Mouse (Mus musculus) liver, embryonic 12.5 days (tissue): Measurements from ENCODE around the gene Exoc4. TPM values are rescaled to one million over a fixed set of nuclear protein-coding genes. Genes with fewer than 3 reads are reported as not detected.

ENCODE experiments used
- ATAC-seq: fragments of 200-750 bp; cut with Nextera tagmentation; 2 replicates; pipeline ENCODE4 v1.8.0; 2017; ENCODE audit warnings: moderate number of reproducible peaks, mild to moderate bottlenecking, moderate library complexity
- H3K27ac ChIP-seq: fragments of 300-500 bp; sonication (generic); 2 replicates; pipeline ENCODE4 v1.5.1; 2016; ENCODE audit warnings: mild to moderate bottlenecking
- H3K27me3 ChIP-seq: fragments of 300-500 bp; sonication (generic); replicated peaks from 2 replicates; pipeline ENCODE4 v1.6.1; 2016; ENCODE audit warnings: mild to moderate bottlenecking, moderate library complexity
- H3K36me3 ChIP-seq: fragments of 300-500 bp; sonication (generic); 2 replicates; pipeline ENCODE4 v1.6.1; 2016; ENCODE audit warnings: mild to moderate bottlenecking, moderate library complexity
- H3K4me1 ChIP-seq: fragments of 300-500 bp; sonication (generic); 2 replicates; pipeline ENCODE4 v1.6.1; 2016
- H3K4me2 ChIP-seq: fragments of 300-500 bp; sonication (generic); 2 replicates; pipeline ENCODE4 v1.6.1; 2016; ENCODE audit warnings: mild to moderate bottlenecking, moderate library complexity
- H3K4me3 ChIP-seq: fragments of 300-500 bp; sonication (generic); 2 replicates; pipeline ENCODE4 v1.5.1; 2016; ENCODE audit warnings: mild to moderate bottlenecking, moderate library complexity
- H3K9ac ChIP-seq: fragments of 300-500 bp; sonication (generic); 2 replicates; pipeline ENCODE4 v1.6.1; 2016; ENCODE audit warnings: mild to moderate bottlenecking, moderate library complexity
- H3K9me3 ChIP-seq: fragments of 300-500 bp; sonication (generic); replicated peaks from 2 replicates; pipeline ENCODE4 v1.6.1; 2016; ENCODE audit warnings: mild to moderate bottlenecking, moderate library complexity
- WGBS: fragments of 180-500 bp; shearing (Covaris S2); methylation state at CpG from one replicate; pipeline ENCODE4 v1.1.7; 2016; ENCODE audit not compliant: insufficient replicate concordance; 5-methylcytosine and 5-hydroxymethylcytosine counted together
- polyA plus RNA-seq: library from polyadenylated mRNA; unstranded; fragments of >200 nt; fragmentation: Nextera tagmentation; extraction: Ambion mirVana; gene quantifications from 2 replicates; pipeline ENCODE4 v1.2.1, GENCODE M21; 2016

Gene Exoc4
- polyA plus RNA-seq, 1 experiment from 2014 or later: 17.0 TPM

DNA sequence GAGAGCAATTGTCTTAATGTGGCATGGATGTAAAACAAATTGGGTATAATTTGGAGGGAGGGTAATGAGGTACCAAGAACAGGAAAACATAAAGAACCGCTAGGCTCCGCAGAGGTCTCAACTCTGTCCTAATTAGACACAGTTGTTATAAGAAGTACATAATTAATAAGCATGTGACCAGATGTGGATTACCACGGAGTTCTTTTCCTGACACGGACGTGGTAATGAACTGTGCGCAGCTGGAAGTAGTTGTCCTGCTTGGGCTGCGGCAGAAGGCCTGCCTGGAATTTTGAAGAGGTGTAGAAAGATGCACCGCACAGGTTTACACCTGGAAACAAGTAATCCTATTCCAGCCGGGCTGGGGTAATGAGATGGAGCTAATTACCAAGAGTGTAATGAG lies 729.0 kb downstream of the Exoc4 start:
- H3K27me3 ChIP-seq: no peaks in the 10 kb centered on the region
- H3K27ac ChIP-seq: no peak overlapping the region
- no peak overlapping the region for H3K9ac ChIP-seq
- no peak for ATAC-seq
- WGBS: 81% methylated on average over 9 of the region's 9 CpGs
- no peak overlapping the region for H3K4me2 ChIP-seq
- H3K36me3 ChIP-seq: no peaks in the 10 kb centered on the region
- H3K4me3 ChIP-seq: no peak overlapping the region
- H3K9me3 ChIP-seq: no peaks in the 10 kb centered on the region
- no peaks in the 10 kb centered on the region for H3K4me1 ChIP-seq

- H3K9me3 ChIP-seq: no peaks in the 10 kb centered on the region
- 48% methylated on average over 9 of the region's 9 CpGs for WGBS
- H3K27me3 ChIP-seq: no peaks in the 10 kb centered on the region
- H3K4me2 ChIP-seq: no peak overlapping the region
- no peaks in the 10 kb centered on the region for H3K36me3 ChIP-seq
- no peak overlapping the region for H3K27ac ChIP-seq
- H3K9ac ChIP-seq: no peak overlapping the region
- no peaks in the 10 kb centered on the region for H3K4me1 ChIP-seq
- H3K4me3 ChIP-seq: no peak overlapping the region
- no peak for ATAC-seq
Measured at GRCm38 (mm10) chr6:33982709-33983108, 733.8 kb downstream of the Exoc4 start.

- Histone ChIP-seq H3K27ac (no peak overlapping the region), H3K4me3 (no peak overlapping the region), H3K9me3 (no peaks in the 10 kb centered on the region), H3K4me1 (no peaks in the 10 kb centered on the region), H3K4me2 (no peak overlapping the region), H3K9ac (no peak overlapping the region), H3K36me3 (no peaks in the 10 kb centered on the region), H3K27me3 (no peaks in the 10 kb centered on the region)
- 62% methylated on average over 5 of the region's 5 CpGs for WGBS
- no peak for ATAC-seq
Measured at GRCm38 (mm10) chr6:33987132-33987531, 738.2 kb downstream of the Exoc4 start.

GRCm38 (mm10) chr6:33992213-33993034 lies 743.5 kb downstream of the Exoc4 start:
- H3K4me2 ChIP-seq: no peak overlapping the region
- ATAC-seq: no peak

GRCm38 (mm10) chr6:33993842-33994241 lies 745.0 kb downstream of the Exoc4 start:
- Histone ChIP-seq H3K36me3 (no peaks in the 10 kb centered on the region), H3K4me1 (no peaks in the 10 kb centered on the region), H3K4me2 (no peak overlapping the region), H3K27me3 (no peaks in the 10 kb centered on the region), H3K27ac (no peak overlapping the region), H3K9me3 (no peaks in the 10 kb centered on the region), H3K4me3 (no peak overlapping the region), H3K9ac (no peak overlapping the region)
- no peak for ATAC-seq
- 58% methylated on average over 6 of the region's 6 CpGs for WGBS

More at GRCm38 (mm10) chr6:33992213-33993034, 743.5 kb downstream of the Exoc4 start:
- H3K9me3 ChIP-seq: no peaks in the 10 kb centered on the region
- H3K4me1 ChIP-seq: no peaks in the 10 kb centered on the region
- H3K36me3 ChIP-seq: no peaks in the 10 kb centered on the region
- H3K9ac ChIP-seq: no peak overlapping the region
- no peaks in the 10 kb centered on the region for H3K27me3 ChIP-seq
- no peak overlapping the region for H3K27ac ChIP-seq
- WGBS: 52% methylated on average over 24 of the region's 24 CpGs
- H3K4me3 ChIP-seq: no peak overlapping the region

DNA sequence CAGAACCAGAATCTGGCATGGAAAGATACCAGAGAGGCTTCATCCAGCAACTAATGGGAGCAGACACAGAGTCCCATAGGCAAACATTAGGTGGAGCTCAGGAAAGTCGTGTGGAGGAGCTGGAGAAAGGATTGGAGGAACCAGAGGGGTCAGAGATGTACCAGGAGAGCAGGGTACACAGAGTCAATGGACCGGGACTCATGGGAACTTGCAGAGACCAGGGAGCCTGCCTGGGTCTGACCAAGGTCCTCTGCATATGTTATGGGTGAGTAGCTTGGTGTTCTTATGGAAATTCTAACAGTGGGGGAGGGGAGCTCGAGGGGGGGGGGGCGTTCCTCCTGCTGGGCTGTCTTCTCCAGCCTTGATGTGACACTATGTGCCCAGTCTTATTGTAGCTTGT lies 749.7 kb downstream of the Exoc4 start:
- H3K4me2 ChIP-seq: no peak overlapping the region
- H3K36me3 ChIP-seq: no peaks in the 10 kb centered on the region
- no peak overlapping the region for H3K9ac ChIP-seq
- no peak for ATAC-seq
- no peaks in the 10 kb centered on the region for H3K9me3 ChIP-seq
- no peaks in the 10 kb centered on the region for H3K27me3 ChIP-seq
- H3K4me1 ChIP-seq: no peaks in the 10 kb centered on the region
- H3K4me3 ChIP-seq: no peak overlapping the region
- H3K27ac ChIP-seq: no peak overlapping the region
- WGBS: 38% methylated on average over 4 of the region's 4 CpGs

GRCm38 (mm10) chr6:33999530-33999929 lies 750.6 kb downstream of the Exoc4 start:
- Histone ChIP-seq H3K4me3 (no peak overlapping the region), H3K9ac (no peak overlapping the region), H3K36me3 (no peaks in the 10 kb centered on the region), H3K4me1 (no peaks in the 10 kb centered on the region), H3K27me3 (no peaks in the 10 kb centered on the region), H3K4me2 (no peak overlapping the region), H3K27ac (no peak overlapping the region), H3K9me3 (no peaks in the 10 kb centered on the region)
- no peak for ATAC-seq
- 45% methylated on average over 7 of the region's 7 CpGs for WGBS

DNA sequence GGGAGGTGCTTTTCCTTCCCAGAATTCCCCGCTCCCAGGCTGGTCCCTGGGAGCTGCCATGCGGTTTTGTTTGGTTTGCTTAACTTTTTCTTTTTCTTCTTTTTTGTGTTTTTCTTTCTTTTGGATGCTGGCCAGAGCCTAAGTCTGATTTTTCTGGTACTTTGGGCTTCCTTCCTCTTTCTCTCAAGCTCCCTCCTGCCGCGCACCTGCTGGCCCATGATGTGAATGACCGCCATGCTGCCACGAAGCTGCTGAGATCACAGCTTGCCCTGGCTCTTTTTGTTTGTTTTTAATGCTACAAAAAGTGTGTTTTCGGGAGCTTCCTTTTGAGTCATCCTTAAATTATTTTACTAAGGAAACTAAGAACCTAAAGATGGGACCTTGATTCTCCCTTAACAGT lies 751.8 kb downstream of the Exoc4 start:
- Histone ChIP-seq H3K4me2 (no peak overlapping the region), H3K36me3 (no peaks in the 10 kb centered on the region), H3K9ac (no peak overlapping the region), H3K27me3 (no peaks in the 10 kb centered on the region), H3K9me3 (no peaks in the 10 kb centered on the region), H3K4me1 (no peaks in the 10 kb centered on the region), H3K27ac (no peak overlapping the region), H3K4me3 (no peak overlapping the region)
- 75% methylated on average over 7 of the region's 7 CpGs for WGBS
- no peak for ATAC-seq

GRCm38 (mm10) chr6:34003033-34003432 lies 754.1 kb downstream of the Exoc4 start:
- Histone ChIP-seq H3K4me1 (no peaks in the 10 kb centered on the region), H3K9ac (no peak overlapping the region), H3K27ac (no peak overlapping the region), H3K27me3 (no peaks in the 10 kb centered on the region), H3K4me2 (no peak overlapping the region), H3K9me3 (no peaks in the 10 kb centered on the region), H3K36me3 (no peaks in the 10 kb centered on the region), H3K4me3 (no peak overlapping the region)
- 23% methylated on average over 1 of the region's 1 CpGs for WGBS
- no peak for ATAC-seq

DNA sequence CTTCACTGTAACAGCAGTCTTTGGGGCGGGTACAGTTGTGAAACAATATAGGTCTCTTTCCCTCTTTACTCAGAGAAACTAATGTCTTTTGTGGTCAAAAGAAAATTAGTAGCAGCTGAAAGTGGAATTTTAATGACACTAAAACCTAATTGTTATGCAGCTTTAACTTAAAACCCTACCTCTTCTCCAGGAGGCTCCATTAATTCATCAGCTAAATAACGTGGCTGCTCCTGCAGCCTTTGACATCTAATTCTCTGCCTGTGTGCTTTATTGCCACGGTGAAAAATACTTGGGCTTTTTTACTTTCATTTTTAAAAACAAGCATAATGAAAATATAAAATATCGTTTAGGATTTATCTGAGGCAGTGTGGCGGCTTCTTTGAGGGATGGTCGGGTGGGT lies 764.6 kb downstream of the Exoc4 start:
- no peak overlapping the region for H3K9ac ChIP-seq
- no peak overlapping the region for H3K4me2 ChIP-seq
- H3K9me3 ChIP-seq: 0 out of 2 replicates have a peak, but pooled peaks cover 4% of the 10 kb centered on the region
- H3K27ac ChIP-seq: no peak overlapping the region
- H3K36me3 ChIP-seq: no peaks in the 10 kb centered on the region
- WGBS: 68% methylated on average over 6 of the region's 6 CpGs
- no peaks in the 10 kb centered on the region for H3K4me1 ChIP-seq
- H3K4me3 ChIP-seq: no peak overlapping the region
- ATAC-seq: no peak
- H3K27me3 ChIP-seq: no peaks in the 10 kb centered on the region
